Mouse (Mus musculus) kidney, embryonic 14.5 days (tissue): ENCODE results near the gene Atxn7l3. TPM values are rescaled to one million over a fixed set of nuclear protein-coding genes. Genes with fewer than 3 reads are reported as not detected.

Source experiments
- ATAC-seq: fragments of 200-750 bp; cut with Nextera tagmentation; 2 replicates; pipeline ENCODE4 v1.8.0; 2017; ENCODE audit warnings: moderate number of reproducible peaks, mild to moderate bottlenecking, moderate TSS enrichment, moderate library complexity; ENCODE audit not compliant: low FRiP score, low TSS enrichment
- H3K27ac ChIP-seq: fragments of 300-500 bp; sonication (generic); 2 replicates; pipeline ENCODE4 v1.5.1; 2014; ENCODE audit warnings: low read depth, mild to moderate bottlenecking, low read length, moderate library complexity, mixed read lengths
- H3K27me3 ChIP-seq: fragments of 300-500 bp; sonication (generic); 2 replicates; pipeline ENCODE4 v1.6.1; 2014; ENCODE audit warnings: mild to moderate bottlenecking, low read length; ENCODE audit not compliant: control insufficient read depth, insufficient read depth
- H3K36me3 ChIP-seq: fragments of 300-500 bp; sonication (generic); 2 replicates; pipeline ENCODE4 v1.6.1; 2014; ENCODE audit warnings: low read length, mixed read lengths; ENCODE audit not compliant: control insufficient read depth, insufficient read depth
- H3K4me1 ChIP-seq: fragments of 300-500 bp; sonication (generic); 2 replicates; pipeline ENCODE4 v1.6.1; 2014; ENCODE audit warnings: low read length, mixed read lengths; ENCODE audit not compliant: control insufficient read depth, insufficient read depth
- H3K4me2 ChIP-seq: fragments of 300-500 bp; sonication (generic); replicated peaks from 2 replicates; pipeline ENCODE4 v1.6.1; 2014; ENCODE audit warnings: low read depth, mild to moderate bottlenecking, low read length
- H3K4me3 ChIP-seq: fragments of 300-500 bp; sonication (generic); 2 replicates; pipeline ENCODE4 v1.5.1; 2014; ENCODE audit warnings: mild to moderate bottlenecking, low read length
- H3K9ac ChIP-seq: fragments of 300-500 bp; sonication (generic); 2 replicates; pipeline ENCODE4 v1.6.1; 2014; ENCODE audit warnings: low read depth, mild to moderate bottlenecking, low read length, moderate library complexity
- H3K9me3 ChIP-seq: fragments of 300-500 bp; sonication (generic); 2 replicates; pipeline ENCODE4 v1.6.1; 2016; ENCODE audit warnings: low read length; ENCODE audit not compliant: control insufficient read depth
- WGBS: fragments of 180-500 bp; shearing (Covaris S2); extraction: QIAGEN DNeasy Blood & Tissue Kit; methylation state at CpG from one replicate; pipeline ENCODE4 v1.1.7; 2014; 5-methylcytosine and 5-hydroxymethylcytosine counted together
- polyA plus RNA-seq: library from polyadenylated mRNA; unstranded; fragments of >200 nt; fragmentation: Nextera tagmentation; extraction: Ambion mirVana; gene quantifications from 2 replicates; pipeline ENCODE4 v1.2.1, GENCODE M21; 2014

Atxn7l3 gene
- polyA plus RNA-seq, 1 experiment from 2014 or later, result 18.6 TPM

GRCm38 (mm10) chr11:102315690-102316571 is 19.5 kb upstream of the Atxn7l3 start:
- Histone ChIP-seq H3K4me2 (peak overlapping the region; percentile 91), H3K4me1 (peaks cover 12% of the 10 kb centered on the region), H3K9ac (peak overlapping the region; percentile 100), H3K4me3 (peak overlapping the region; percentile 100), H3K27me3 (no peaks in the 10 kb centered on the region), H3K36me3 (peaks cover 45% of the 10 kb centered on the region), H3K27ac (peak overlapping the region; percentile 99; the same call in 1 of the 2 replicates), H3K9me3 (no peaks in the 10 kb centered on the region)
- ATAC-seq, result 0 out of 2 replicates have a peak, but pooled peaks have one; percentile 1
- 15% methylated on average over 14 of the region's 14 CpGs for WGBS

GRCm38 (mm10) chr11:102314321-102314720 is 17.9 kb upstream of the Atxn7l3 start:
- no peak overlapping the region for H3K4me2 ChIP-seq
- no peak overlapping the region for H3K4me3 ChIP-seq
- H3K4me1 ChIP-seq, result peaks cover 26% of the 10 kb centered on the region
- 90% methylated on average over 12 of the region's 12 CpGs for WGBS
- no peak overlapping the region for H3K9ac ChIP-seq
- H3K27ac ChIP-seq, result no peak overlapping the region
- H3K27me3 ChIP-seq, result no peaks in the 10 kb centered on the region
- no peak for ATAC-seq
- H3K9me3 ChIP-seq, result no peaks in the 10 kb centered on the region
- H3K36me3 ChIP-seq, result peaks cover 56% of the 10 kb centered on the region

GRCm38 (mm10) chr11:102312586-102312985 is 16.2 kb upstream of the Atxn7l3 start:
- WGBS, result 76% methylated on average over 6 of the region's 6 CpGs
- Histone ChIP-seq H3K4me1 (peaks cover 28% of the 10 kb centered on the region), H3K9me3 (no peaks in the 10 kb centered on the region), H3K36me3 (peaks cover 63% of the 10 kb centered on the region), H3K4me2 (no peak overlapping the region), H3K9ac (no peak overlapping the region), H3K4me3 (no peak overlapping the region), H3K27me3 (no peaks in the 10 kb centered on the region), H3K27ac (no peak overlapping the region)
- no peak for ATAC-seq

GRCm38 (mm10) chr11:102311966-102312365 is 15.5 kb upstream of the Atxn7l3 start:
- Histone ChIP-seq H3K9me3 (no peaks in the 10 kb centered on the region), H3K9ac (no peak overlapping the region), H3K4me3 (no peak overlapping the region), H3K36me3 (peaks cover 70% of the 10 kb centered on the region), H3K4me1 (peaks cover 28% of the 10 kb centered on the region), H3K27me3 (no peaks in the 10 kb centered on the region), H3K27ac (no peak overlapping the region), H3K4me2 (no peak overlapping the region)
- no peak for ATAC-seq
- WGBS, result 85% methylated on average over 4 of the region's 4 CpGs

- Histone ChIP-seq H3K9me3 (no peaks in the 10 kb centered on the region), H3K4me1 (peaks cover 26% of the 10 kb centered on the region), H3K36me3 (peaks cover 78% of the 10 kb centered on the region), H3K9ac (peak overlapping the region; percentile 7; the same call in 1 of the 2 replicates), H3K27me3 (no peaks in the 10 kb centered on the region), H3K4me2 (no peak overlapping the region), H3K4me3 (no peak overlapping the region), H3K27ac (no peak overlapping the region)
- 37% methylated on average over 35 of the region's 38 CpGs for WGBS
- ATAC-seq, result no peak
Measured at GRCm38 (mm10) chr11:102310768-102311695, 14.6 kb upstream of the Atxn7l3 start.

- Histone ChIP-seq H3K9me3 (no peaks in the 10 kb centered on the region), H3K9ac (no peak overlapping the region; the same call in 1 of the 2 replicates), H3K27ac (no peak overlapping the region; the same call in 1 of the 2 replicates), H3K36me3 (peaks cover 72% of the 10 kb centered on the region), H3K4me2 (peak overlapping the region; percentile 63; the same call in 1 of the 2 replicates), H3K4me1 (peaks cover 19% of the 10 kb centered on the region), H3K4me3 (peak overlapping the region; percentile 34), H3K27me3 (no peaks in the 10 kb centered on the region)
- ATAC-seq, result no peak
- 88% methylated on average over 22 of the region's 22 CpGs for WGBS
Measured at GRCm38 (mm10) chr11:102309821-102310617, 13.6 kb upstream of the Atxn7l3 start.

- Histone ChIP-seq H3K36me3 (peaks cover 62% of the 10 kb centered on the region), H3K27ac (peak overlapping the region; percentile 64), H3K27me3 (no peaks in the 10 kb centered on the region), H3K4me1 (peaks cover 19% of the 10 kb centered on the region), H3K4me3 (peak overlapping the region; percentile 34), H3K4me2 (peak overlapping the region; percentile 63), H3K9me3 (no peaks in the 10 kb centered on the region), H3K9ac (peak overlapping the region; percentile 47)
- WGBS, result under 1% methylated on average over 27 of the region's 27 CpGs
- ATAC-seq, result peak; percentile 95
Measured at GRCm38 (mm10) chr11:102308979-102309378, 12.5 kb upstream of the Atxn7l3 start.

GRCm38 (mm10) chr11:102308104-102308503 is 11.7 kb upstream of the Atxn7l3 start:
- Histone ChIP-seq H3K9me3 (no peaks in the 10 kb centered on the region), H3K27me3 (no peaks in the 10 kb centered on the region), H3K4me3 (no peak overlapping the region), H3K27ac (no peak overlapping the region), H3K9ac (no peak overlapping the region), H3K4me2 (no peak overlapping the region), H3K4me1 (peaks cover 19% of the 10 kb centered on the region), H3K36me3 (peaks cover 53% of the 10 kb centered on the region)
- WGBS, result 83% methylated on average over 9 of the region's 9 CpGs
- ATAC-seq, result no peak
